Mouse (Mus musculus) gastrocnemius, postnatal 10 days (tissue): ENCODE data around the gene Snw1. TPM values are rescaled to one million over a fixed set of nuclear protein-coding genes. Genes with fewer than 3 reads are reported as not detected.
A peak's percentile ranks its signal among the peaks of the same experiment; 100 is the strongest.

Experiments used
- DNase-seq: peaks from one replicate; pipeline ENCODE4 v3.0.0; 2021; ENCODE audit warnings: mixed read lengths
- microRNA-seq, 2 experiments: library from miRNA; unstranded; fragments of <30 nt; microRNA quantifications; one replicate each; pipeline ENCODE4 v1.2.0; 2021
- total RNA-seq, 2 experiments: library from RNA; stranded (reverse); gene quantifications; 2 replicates each; pipeline ENCODE4 v1.2.3; 2021

Gene Snw1
- total RNA-seq, 2 experiments from 2014 or later: 52.4 to 53.5 TPM

DNA sequence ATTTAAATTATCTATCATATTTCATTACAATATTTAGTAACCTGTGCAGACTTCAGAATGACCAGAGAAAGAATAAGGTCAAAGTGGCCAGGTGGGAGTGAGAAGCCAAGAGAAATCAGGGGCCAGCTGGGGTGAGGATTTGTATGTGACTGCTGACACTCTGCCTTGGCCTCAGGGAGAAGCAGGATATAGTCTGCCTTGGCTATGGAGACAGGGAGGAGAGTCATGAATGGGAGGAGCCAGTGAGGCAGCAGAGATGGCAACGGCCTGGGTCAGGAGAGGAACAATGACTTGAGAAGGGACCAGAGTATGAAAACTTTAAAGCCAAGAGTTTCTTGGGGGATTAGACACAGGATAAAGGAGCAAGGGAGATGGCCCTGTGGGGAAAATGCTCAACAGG lies 48.4 kb downstream of the Snw1 start:
- DNase-seq: no peak

DNA sequence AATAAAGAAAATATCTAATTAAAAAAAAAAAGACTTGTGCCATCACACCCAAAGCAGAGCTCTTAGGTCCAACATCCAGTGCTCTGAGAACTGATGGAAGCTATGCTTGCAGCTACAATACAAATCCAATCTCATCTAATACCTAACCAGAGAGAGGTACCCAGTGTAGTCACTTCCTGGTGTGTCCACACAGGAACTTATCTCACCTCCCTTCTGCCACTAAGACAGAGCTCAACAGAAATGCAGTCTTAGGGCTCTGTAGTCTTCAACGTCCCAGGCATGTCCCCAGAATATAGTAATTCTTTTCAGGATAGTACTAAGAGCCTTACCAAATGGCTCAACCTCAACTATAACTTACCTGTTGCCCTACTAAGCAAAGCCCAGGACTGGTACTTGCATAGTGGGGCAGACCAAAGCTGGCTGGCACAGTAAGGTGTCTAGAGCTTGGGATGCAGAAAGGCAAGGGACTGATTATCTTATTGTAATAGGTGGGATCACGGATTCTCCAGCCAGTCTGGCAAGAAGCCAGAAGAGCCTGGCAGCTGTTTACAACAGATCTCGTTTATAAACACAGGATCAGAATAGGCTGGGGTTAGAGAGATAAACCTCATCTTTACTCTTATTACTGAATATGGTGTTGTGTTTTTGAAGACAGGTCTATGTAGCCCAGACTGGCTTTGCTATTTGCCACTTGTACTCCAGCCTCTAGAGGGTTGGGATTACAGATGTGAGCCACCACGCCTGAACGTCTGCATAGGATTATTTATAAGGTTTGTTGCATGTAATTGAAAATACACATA lies 50.2 kb downstream of the Snw1 start:
- DNase-seq: no peak

DNA sequence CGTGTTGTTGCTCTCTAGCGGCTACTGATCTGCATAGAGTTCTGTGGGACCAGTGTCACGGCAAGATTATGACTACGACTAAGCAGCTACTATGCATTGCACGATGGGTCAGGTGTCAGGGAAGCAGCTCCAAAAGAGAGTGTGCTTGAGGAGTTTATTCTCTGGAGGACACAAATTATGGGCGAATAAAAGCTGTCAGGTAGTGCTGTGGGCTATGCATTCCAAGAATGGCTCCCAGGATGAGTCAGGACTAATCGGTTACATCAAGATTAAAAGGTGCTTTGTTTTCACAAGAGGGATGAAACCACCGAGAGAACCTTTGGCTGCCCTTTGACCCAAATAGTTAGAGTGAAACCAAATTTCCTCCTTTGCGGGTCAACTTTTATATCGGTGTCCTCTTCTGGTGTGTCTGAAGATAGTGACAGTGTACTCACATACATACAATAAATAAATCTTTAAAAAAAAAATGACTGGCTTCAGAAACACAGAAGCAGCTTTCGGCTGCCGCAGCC lies 52.0 kb downstream of the Snw1 start:
- DNase-seq: no peak

DNA sequence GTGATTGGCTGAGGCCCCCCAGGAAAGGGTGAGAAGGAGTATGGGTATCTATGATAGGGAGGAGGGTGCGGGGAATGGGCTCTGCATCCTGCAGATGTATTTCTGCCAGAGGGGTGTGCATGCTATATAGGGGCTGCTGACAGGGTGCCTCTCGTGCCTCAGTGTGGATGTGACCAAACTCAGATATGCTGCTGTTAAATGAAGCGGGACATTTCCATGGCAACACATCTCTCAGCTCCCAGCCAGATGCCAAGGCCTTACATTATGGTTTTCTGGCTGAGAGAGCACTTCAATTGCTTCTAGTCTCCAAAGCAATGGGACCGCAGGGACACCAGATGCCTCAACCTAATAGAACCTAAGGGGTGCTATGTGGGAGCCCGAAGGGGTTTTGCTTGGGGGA lies 53.2 kb downstream of the Snw1 start:
- no peak for DNase-seq

DNA sequence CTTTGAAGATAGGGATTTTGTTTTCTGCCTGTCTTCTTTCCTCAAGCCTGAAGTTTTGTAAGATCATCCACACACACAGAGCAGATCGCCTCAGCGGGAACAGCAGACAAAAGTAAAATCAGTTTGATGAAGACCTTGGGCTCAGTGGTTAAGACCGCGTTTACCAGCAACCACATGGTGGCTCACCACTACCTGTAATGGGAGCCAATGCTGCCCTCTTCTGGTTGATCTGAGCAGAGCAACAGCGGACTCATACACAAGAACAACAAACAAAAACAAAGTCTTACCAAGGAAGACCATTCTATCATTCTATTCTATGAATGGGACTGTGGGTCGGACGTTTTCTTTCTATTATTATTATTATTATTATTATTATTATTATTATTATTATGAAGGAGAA lies 55.4 kb downstream of the Snw1 start:
- DNase-seq: peak; percentile 43

DNA sequence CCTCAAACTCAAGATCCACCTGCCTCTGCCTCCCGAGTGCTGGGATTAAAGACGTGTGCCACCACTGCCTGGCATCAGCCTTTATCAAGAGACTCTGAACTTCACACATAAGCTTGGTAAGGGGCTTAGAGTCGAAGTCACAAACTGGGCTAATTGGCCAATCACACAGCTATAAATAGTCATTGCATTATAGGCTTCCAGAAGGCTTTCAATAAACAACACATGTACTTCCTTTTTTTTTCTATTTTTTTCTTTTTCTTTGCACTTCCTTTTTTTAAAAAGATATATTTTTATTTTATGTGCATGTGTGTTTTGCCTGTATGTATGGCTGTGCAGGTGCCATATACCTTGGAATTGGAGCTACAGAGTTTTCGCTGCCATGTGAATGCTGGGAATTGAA lies 56.7 kb downstream of the Snw1 start:
- DNase-seq: no peak

DNA sequence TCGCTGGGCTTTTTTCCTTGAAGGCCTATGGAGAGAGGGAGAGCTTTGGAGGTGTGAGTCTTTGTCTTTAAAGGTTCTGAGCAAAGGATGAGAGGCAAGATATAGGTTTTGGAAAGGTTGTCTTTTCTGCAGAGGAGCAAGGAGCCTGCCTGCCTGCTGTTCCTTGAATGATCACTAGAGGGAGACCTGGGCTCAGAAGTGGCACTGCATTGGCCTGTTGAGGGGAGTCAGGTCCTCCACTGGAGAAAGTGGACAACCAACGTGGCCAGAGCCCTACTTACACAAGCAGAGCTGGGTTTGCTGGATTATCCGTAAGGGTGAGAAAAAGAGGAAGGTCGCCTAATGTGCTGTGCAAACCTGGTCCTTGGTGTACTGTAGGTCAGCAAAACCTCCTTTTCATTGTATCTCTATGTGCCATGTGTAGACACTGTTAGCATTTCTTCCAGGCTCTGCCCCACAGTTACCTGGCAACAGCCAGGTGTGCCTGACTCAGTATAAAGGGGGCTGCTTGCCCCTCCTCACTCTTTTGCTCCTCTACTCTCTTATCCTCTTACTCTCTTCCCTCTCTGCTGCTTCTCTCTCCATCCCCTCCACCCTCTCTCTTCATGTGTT lies 58.8 kb downstream of the Snw1 start:
- DNase-seq: peak; percentile 69

DNA sequence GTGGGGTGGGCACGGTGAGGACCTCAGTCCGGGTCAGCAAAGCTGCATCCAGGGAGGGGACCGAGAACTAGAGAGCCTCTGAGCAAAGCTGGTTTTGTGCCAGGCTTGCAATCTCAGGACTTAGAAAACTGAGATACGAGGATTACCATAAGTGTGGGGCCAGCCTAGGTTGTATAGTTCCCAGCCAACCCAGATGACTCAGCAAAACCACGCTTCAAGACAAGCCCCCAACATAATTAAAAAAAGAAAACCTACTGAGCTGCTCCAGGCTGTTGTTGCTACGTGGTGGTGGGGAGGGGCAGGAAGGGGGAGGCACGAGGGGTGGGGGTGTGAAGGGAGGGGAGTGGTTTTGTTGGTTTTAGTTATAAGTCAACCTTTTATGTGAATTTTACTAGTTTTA lies 61.1 kb downstream of the Snw1 start:
- no peak for DNase-seq

DNA sequence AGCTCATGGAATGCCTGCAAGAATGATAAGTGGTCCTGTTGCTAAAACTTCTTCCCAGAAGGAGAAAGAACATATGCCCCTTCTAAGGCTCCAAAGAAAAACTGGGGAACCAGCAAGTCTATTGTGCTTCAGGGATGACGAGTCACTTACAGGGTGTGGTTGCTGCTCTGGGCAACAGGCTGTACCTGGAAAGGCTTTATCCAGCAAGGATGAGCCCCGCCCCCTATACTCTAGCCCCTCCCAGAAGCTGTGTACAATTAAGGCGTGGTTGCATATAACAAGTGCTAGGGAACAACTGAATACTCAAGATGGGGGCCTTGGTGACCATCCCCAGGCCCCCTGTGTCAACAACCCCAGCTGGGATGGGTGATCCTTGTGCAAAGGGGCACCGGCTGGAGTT lies 63.0 kb downstream of the Snw1 start:
- DNase-seq: no peak

DNA sequence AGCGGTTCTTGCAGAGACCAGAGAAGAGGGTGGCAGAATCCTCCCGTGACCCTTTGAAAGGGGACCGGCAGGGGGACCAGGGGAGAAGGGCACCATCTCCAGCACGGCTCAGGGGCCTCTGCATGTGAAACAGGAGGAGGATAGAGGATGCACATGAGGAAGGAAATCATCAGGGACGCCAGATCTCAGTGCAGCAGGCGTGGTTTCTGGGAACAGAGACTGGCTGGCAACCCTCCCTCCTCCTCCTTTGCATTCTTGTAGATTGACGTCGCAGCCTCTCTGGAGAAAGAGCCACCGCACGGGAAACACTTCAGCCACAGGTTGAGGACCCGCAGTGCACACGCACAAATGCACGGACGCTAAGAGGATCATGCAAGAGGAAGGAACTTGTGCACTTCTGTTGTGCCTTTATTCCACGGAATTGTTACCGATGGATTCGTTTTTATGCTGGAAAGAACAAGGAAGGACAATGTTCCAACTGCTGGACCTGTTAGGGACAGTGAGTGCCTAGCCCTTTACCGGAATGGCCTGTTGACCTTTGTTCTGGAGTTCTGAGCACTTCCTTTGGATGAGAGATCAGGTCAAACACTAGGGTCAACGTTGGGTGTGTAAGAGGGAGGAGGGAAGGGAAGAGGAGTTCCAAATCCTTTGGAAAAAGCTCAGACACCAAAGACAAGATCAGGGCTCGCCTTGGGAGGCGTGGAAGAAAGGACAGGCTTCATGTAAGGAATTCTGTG lies 64.0 kb downstream of the Snw1 start:
- peak; percentile 10 for DNase-seq

DNA sequence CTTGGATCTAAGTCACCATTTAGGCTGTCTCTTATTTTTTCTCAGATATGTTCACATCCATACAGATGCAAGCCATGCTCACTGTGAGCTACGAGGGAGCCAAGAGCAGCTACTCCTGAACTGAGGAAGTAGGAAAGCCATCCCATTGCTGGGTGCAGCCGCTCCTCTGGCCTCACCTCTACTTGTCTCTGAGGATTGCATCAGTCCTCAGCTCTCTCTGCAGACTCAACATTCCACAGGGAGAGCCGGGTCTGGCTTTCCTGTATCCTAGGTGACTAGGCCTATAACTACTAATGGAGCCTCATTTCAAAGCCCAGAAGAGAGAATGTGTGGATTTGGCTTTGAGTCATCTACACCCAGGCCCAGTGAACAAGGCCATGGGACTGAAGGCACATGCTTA lies 66.4 kb downstream of the Snw1 start:
- no peak for DNase-seq

DNA sequence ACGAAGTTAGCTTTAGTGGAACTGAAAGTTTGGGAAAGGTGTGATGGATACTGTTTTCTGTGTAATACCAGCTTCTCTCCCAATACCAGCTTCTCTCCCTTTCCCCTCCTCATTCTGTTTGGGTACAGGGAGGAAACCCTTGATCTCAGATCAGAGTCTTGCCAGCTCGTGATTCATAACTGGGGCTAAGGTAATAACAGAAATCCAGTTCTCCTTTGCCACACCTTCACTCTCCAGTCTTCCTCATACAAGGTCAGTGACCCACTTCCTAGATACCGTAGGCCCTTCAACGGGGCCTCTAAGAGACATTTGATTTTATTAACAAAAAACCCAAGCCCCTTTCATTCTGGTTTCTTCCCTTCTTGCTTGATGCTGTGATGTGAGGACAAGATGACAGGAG lies 66.9 kb downstream of the Snw1 start:
- DNase-seq: no peak

DNA sequence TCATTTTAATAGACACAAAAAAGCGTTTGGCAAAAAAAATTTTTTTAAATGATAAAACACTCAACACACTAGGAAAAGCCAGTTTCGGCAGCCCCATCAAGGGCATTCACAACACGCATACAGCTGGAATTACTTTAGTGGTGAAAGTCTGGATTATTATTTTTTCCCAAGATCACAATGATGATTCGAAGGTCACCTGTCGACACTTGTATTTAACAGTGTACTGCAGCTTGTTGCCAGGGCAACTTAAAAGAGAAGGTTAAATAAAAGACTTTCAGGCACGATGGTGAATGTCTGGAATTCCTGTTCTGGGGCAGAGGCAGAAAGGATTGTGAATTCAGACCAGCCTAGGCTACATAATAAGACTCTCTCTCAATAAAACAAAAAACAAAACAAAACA lies 70.2 kb downstream of the Snw1 start:
- no peak for DNase-seq

DNA sequence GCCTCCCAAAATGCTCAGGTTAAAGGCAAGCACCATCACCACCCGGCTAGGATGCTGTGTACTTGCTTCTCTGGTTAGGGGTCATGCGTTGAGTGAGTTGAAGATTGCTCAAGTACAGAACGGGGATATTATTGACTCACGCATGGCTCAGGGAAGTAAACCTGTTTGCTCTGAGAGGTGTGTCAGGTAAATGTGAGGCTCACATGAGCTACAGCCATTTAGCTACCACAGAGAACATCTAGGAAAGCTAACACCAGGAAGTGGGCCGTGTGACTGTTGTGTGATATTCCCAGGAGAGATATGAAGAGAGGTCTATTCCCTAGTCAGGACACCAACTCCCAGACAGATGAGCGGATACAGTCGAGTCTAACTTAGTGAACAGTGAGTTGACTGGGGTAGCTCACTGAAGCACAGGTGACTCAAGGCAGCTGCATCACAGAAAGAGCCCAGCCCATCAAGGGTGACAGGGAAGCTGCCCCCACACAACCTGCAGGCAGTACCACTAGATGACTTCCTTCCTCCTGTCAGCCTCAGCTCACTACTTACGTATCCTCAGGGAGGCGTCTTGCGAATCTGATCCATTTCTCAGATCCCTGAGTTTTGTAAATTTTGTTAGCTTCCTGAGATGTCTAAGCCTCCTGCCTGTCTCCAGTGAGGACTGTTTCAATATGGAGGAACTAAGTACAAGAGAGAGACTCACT lies 72.8 kb downstream of the Snw1 start:
- DNase-seq: no peak

Small RNA genes within 50 kb of the gene (microRNA-seq; reads per million reads assigned to microRNA genes)
- 12.5 to 19.4 reads per million in 2 experiments for gene Mir3068

Other genes with a start within 250 kb of the Snw1 start
- under 1 TPM in 1 of 2 experiments, not detected in 1; 0.27 TPM for gene Noxred1, start 233.5 kb downstream of the Snw1 start, total RNA-seq
- 10 to 100 TPM; 12.1 to 14.5 TPM for gene Vipas39, start 206.0 kb downstream of the Snw1 start, total RNA-seq
- 100 to 1,000 TPM; 104 to 108 TPM for gene Ahsa1, start 205.8 kb downstream of the Snw1 start, total RNA-seq
- not detected for gene Ism2, start 172.6 kb downstream of the Snw1 start, total RNA-seq
- 10 to 100 TPM; 28.6 to 30.0 TPM for gene Sptlc2, start 83.9 kb downstream of the Snw1 start, total RNA-seq
- gene Slirp, start 28.4 kb downstream of the Snw1 start, total RNA-seq: 100 to 1,000 TPM; 152 to 169 TPM
- 10 to 100 TPM in 1 of 2 experiments, 1 to 10 TPM in 1; 7.6 to 13.6 TPM for gene Alkbh1, start 28.3 kb downstream of the Snw1 start, total RNA-seq
- gene Gm5788, start 22.4 kb upstream of the Snw1 start, total RNA-seq: not detected
- gene Gm8300, start 42.0 kb upstream of the Snw1 start, total RNA-seq: not detected
- gene Oog1, start 130.4 kb upstream of the Snw1 start, total RNA-seq: not detected
- not detected for gene Gm4027, start 146.6 kb upstream of the Snw1 start, total RNA-seq
- not detected for gene Gm16381, start 172.3 kb upstream of the Snw1 start, total RNA-seq